Mouse (Mus musculus): Measurements from ENCODE around the gene Hnf1a. TPM values are rescaled to one million over a fixed set of nuclear protein-coding genes. Genes with fewer than 3 reads are reported as not detected.

The Hnf1a gene
- total RNA-seq, 2 experiments from 2014 or later = not detected

GRCm38 (mm10) chr5:114908598-114909305 is 62.1 kb downstream of the Hnf1a start:
- no peak for ATAC-seq (replicated peaks; ENCODE audit: low FRiP score, poor library complexity, severe bottlenecking)

- no peak for ATAC-seq (replicated peaks; ENCODE audit: low FRiP score, poor library complexity, severe bottlenecking)
Observed at GRCm38 (mm10) chr5:114902413-114902812, 68.5 kb downstream of the Hnf1a start.

Other genes with a start within 250 kb of the Hnf1a start
- 113 and 121 TPM in 2 replicates for gene Ankrd13a, start 196.4 kb downstream of the Hnf1a start, total RNA-seq (2015; ENCODE audit: low replicate concordance)
- 124 and 147 TPM in 2 replicates for gene Ankrd13a, start 196.4 kb downstream of the Hnf1a start, total RNA-seq (2017; ENCODE audit: low replicate concordance)
- gene Git2, start 195.6 kb downstream of the Hnf1a start, total RNA-seq (2015; ENCODE audit: low replicate concordance) = 57.0 and 59.5 TPM in 2 replicates
- 51.1 and 56.1 TPM in 2 replicates for gene Git2, start 195.6 kb downstream of the Hnf1a start, total RNA-seq (2017; ENCODE audit: low replicate concordance)
- gene 1500011B03Rik, start 147.6 kb downstream of the Hnf1a start, total RNA-seq (2015; ENCODE audit: low replicate concordance) = 11.7 and 11.9 TPM in 2 replicates
- 14.5 TPM in 1 of 2 replicates, not detected in the other for gene 1500011B03Rik, start 147.6 kb downstream of the Hnf1a start, total RNA-seq (2017; ENCODE audit: low replicate concordance)
- gene 4930519G04Rik, start 117.4 kb downstream of the Hnf1a start, total RNA-seq (2015; ENCODE audit: low replicate concordance) = not detected in 2 replicates
- gene 4930519G04Rik, start 117.4 kb downstream of the Hnf1a start, total RNA-seq (2017; ENCODE audit: low replicate concordance) = not detected in 2 replicates
- not detected in 2 replicates for gene Gm9936, start 112.4 kb downstream of the Hnf1a start, total RNA-seq (2015; ENCODE audit: low replicate concordance)
- gene Gm9936, start 112.4 kb downstream of the Hnf1a start, total RNA-seq (2017; ENCODE audit: low replicate concordance) = not detected in 2 replicates
- gene Oasl2, start 74.2 kb downstream of the Hnf1a start, total RNA-seq (2015; ENCODE audit: low replicate concordance) = 8.3 and 14.7 TPM in 2 replicates
- 3.0 and 4.5 TPM in 2 replicates for gene Oasl2, start 74.2 kb downstream of the Hnf1a start, total RNA-seq (2017; ENCODE audit: low replicate concordance)
- gene Oasl1, start 47.9 kb downstream of the Hnf1a start, total RNA-seq (2015; ENCODE audit: low replicate concordance) = 5.4 and 9.4 TPM in 2 replicates
- gene Oasl1, start 47.9 kb downstream of the Hnf1a start, total RNA-seq (2017; ENCODE audit: low replicate concordance) = 7.2 and 20.0 TPM in 2 replicates
- 2.5 and 5.4 TPM in 2 replicates for gene 2210016L21Rik, start 28.9 kb downstream of the Hnf1a start, total RNA-seq (2015; ENCODE audit: low replicate concordance)
- gene 2210016L21Rik, start 28.9 kb downstream of the Hnf1a start, total RNA-seq (2017; ENCODE audit: low replicate concordance) = 1.4 and 4.3 TPM in 2 replicates
- 69.2 and 99.5 TPM in 2 replicates for gene Sppl3, start 40.0 kb upstream of the Hnf1a start, total RNA-seq (2015; ENCODE audit: low replicate concordance)
- 73.7 and 92.4 TPM in 2 replicates for gene Sppl3, start 40.0 kb upstream of the Hnf1a start, total RNA-seq (2017; ENCODE audit: low replicate concordance)
- not detected in 2 replicates for gene Gm10401, start 127.2 kb upstream of the Hnf1a start, total RNA-seq (2015; ENCODE audit: low replicate concordance)
- gene Gm10401, start 127.2 kb upstream of the Hnf1a start, total RNA-seq (2017; ENCODE audit: low replicate concordance) = 1.2 and 5.8 TPM in 2 replicates
- 4.2 and 20.2 TPM in 2 replicates for gene Acads, start 148.3 kb upstream of the Hnf1a start, total RNA-seq (2015; ENCODE audit: low replicate concordance)
- gene Acads, start 148.3 kb upstream of the Hnf1a start, total RNA-seq (2017; ENCODE audit: low replicate concordance) = 2.4 and 8.0 TPM in 2 replicates
- gene Unc119b, start 163.9 kb upstream of the Hnf1a start, total RNA-seq (2015; ENCODE audit: low replicate concordance) = 5.4 and 5.9 TPM in 2 replicates
- gene Unc119b, start 163.9 kb upstream of the Hnf1a start, total RNA-seq (2017; ENCODE audit: low replicate concordance) = 5.4 and 6.8 TPM in 2 replicates
- 32.3 and 36.8 TPM in 2 replicates for gene Mlec, start 187.1 kb upstream of the Hnf1a start, total RNA-seq (2015; ENCODE audit: low replicate concordance)
- gene Mlec, start 187.1 kb upstream of the Hnf1a start, total RNA-seq (2017; ENCODE audit: low replicate concordance) = 23.2 and 25.9 TPM in 2 replicates
- not detected in 2 replicates for gene Cabp1, start 223.3 kb upstream of the Hnf1a start, total RNA-seq (2015; ENCODE audit: low replicate concordance)
- not detected in 2 replicates for gene Cabp1, start 223.3 kb upstream of the Hnf1a start, total RNA-seq (2017; ENCODE audit: low replicate concordance)